Mouse (Mus musculus) CH12.LX (cell line): Measurements from ENCODE around the gene Rab19. TPM values are rescaled to one million over a fixed set of nuclear protein-coding genes. Genes with fewer than 3 reads are reported as not detected.

ENCODE experiments used
- DNase-seq: peaks from one replicate; pipeline ENCODE4 v3.0.0-alpha.2; 2013; ENCODE audit errors: extremely low read depth
- H3K27ac ChIP-seq: 2 replicates; pipeline ENCODE4 v1.5.1; 2012; ENCODE audit warnings: low read depth, mild to moderate bottlenecking, control low read depth, moderate library complexity; ENCODE audit not compliant: insufficient read depth
- H3K27me3 ChIP-seq: replicated peaks from 2 replicates; pipeline ENCODE3; 2012; ENCODE audit warnings: inconsistent platforms
- H3K36me3 ChIP-seq, 2 experiments: replicated peaks in 1 of 2; 2 replicates each; pipeline versions ENCODE3 to v1.6.1; 2012; ENCODE audit warnings: inconsistent platforms in 1 of 2, low read length in 1 of 2, mild to moderate bottlenecking in 1 of 2, mixed read lengths in 1 of 2, moderate library complexity in 1 of 2; ENCODE audit not compliant: control insufficient read depth in 1 of 2, insufficient read depth in 1 of 2
- H3K4me1 ChIP-seq, 2 experiments: 2 replicates each; pipeline ENCODE4 v1.6.1; 2012; ENCODE audit warnings: inconsistent platforms in 1 of 2, moderate library complexity in 1 of 2; ENCODE audit not compliant: insufficient read depth in 2 of 2, control insufficient read depth in 1 of 2
- H3K4me2 ChIP-seq: 2 replicates; pipeline ENCODE4 v1.6.1; 2012; ENCODE audit warnings: low read depth, mild to moderate bottlenecking, control low read depth; ENCODE audit not compliant: poor library complexity, insufficient read depth, severe bottlenecking
- H3K4me3 ChIP-seq, 3 experiments: fragments of 150-350 bp in 1 of 3; sonication (generic) in 1 of 3; replicated peaks in 1 of 3; 2 replicates each; pipeline versions ENCODE3 to v1.5.1; 2011 to 2012; ENCODE audit warnings: low read depth in 2 of 3, low read length in 2 of 3, mild to moderate bottlenecking in 2 of 3, moderate library complexity in 2 of 3, control low read depth in 1 of 3, improper control_type of control experiment in 1 of 3, inconsistent platforms in 1 of 3, mixed read lengths in 1 of 3; ENCODE audit not compliant: poor library complexity in 1 of 3
- H3K79me2 ChIP-seq: replicated peaks from 2 replicates; pipeline ENCODE4 v1.6.1; 2012; ENCODE audit warnings: mild to moderate bottlenecking, moderate library complexity; ENCODE audit not compliant: control insufficient read depth, poor library complexity, insufficient read depth, severe bottlenecking; ENCODE audit errors: extremely low read depth
- H3K9ac ChIP-seq: 2 replicates; pipeline ENCODE4 v1.6.1; 2012; ENCODE audit warnings: low read depth, mild to moderate bottlenecking, control low read depth, moderate library complexity; ENCODE audit not compliant: insufficient read depth
- H3K9me3 ChIP-seq: replicated peaks from 2 replicates; pipeline ENCODE3; 2012; ENCODE audit warnings: low read length, inconsistent platforms, mixed read lengths
- CHD2 ChIP-seq: IDR thresholded peaks from 2 replicates; pipeline ENCODE4 v1.6.1; 2011; ENCODE audit warnings: low read length, improper control_type of control experiment
- E2F4 ChIP-seq: IDR thresholded peaks from 2 replicates; pipeline ENCODE4 v1.6.1; 2011; ENCODE audit warnings: low read depth, low read length, improper control_type of control experiment; ENCODE audit not compliant: insufficient replicate concordance
- MAX ChIP-seq: IDR thresholded peaks from 2 replicates; pipeline ENCODE4 v1.6.1; 2011; ENCODE audit warnings: low read length, improper control_type of control experiment
- MYC ChIP-seq: IDR thresholded peaks from 2 replicates; pipeline ENCODE4 v1.6.1; 2011; ENCODE audit warnings: low read depth, mild to moderate bottlenecking, improper control_type of control experiment, low read length
- NRF1 ChIP-seq: IDR thresholded peaks from 2 replicates; pipeline ENCODE4 v1.6.1; 2014; ENCODE audit warnings: low read depth, mild to moderate bottlenecking, inconsistent platforms, low read length, improper control_type of control experiment, moderate library complexity
- PAX5 ChIP-seq: IDR thresholded peaks from 2 replicates; pipeline ENCODE4 v1.6.1; 2012; ENCODE audit warnings: low read length, inconsistent platforms, mixed read lengths
- POLR2AphosphoS2 ChIP-seq: IDR thresholded peaks from 2 replicates; pipeline ENCODE4 v1.6.1; 2011; ENCODE audit warnings: low read depth, low read length, improper control_type of control experiment
- RAD21 ChIP-seq: IDR thresholded peaks from 2 replicates; pipeline ENCODE4 v1.6.1; 2011; ENCODE audit warnings: low read depth, mild to moderate bottlenecking, low read length, improper control_type of control experiment, moderate library complexity
- SIN3A ChIP-seq: IDR thresholded peaks from 2 replicates; pipeline ENCODE4 v1.6.1; 2012; ENCODE audit warnings: low read length, improper control_type of control experiment, inconsistent platforms
- SMC3 ChIP-seq: IDR thresholded peaks from 2 replicates; pipeline ENCODE4 v1.6.1; 2011; ENCODE audit warnings: low read depth, low read length, improper control_type of control experiment
- TCF12 ChIP-seq: IDR thresholded peaks from 2 replicates; pipeline ENCODE4 v1.6.1; 2014; ENCODE audit warnings: low read depth, mild to moderate bottlenecking, inconsistent platforms, low read length, improper control_type of control experiment
- UBTF ChIP-seq: IDR thresholded peaks from 2 replicates; pipeline ENCODE4 v1.6.1; 2012; ENCODE audit warnings: low read depth, mild to moderate bottlenecking, inconsistent platforms, low read length, improper control_type of control experiment, moderate library complexity
- USF2 ChIP-seq: conservative IDR thresholded peaks from 2 replicates; pipeline ENCODE4 v1.6.1; 2011; ENCODE audit warnings: low read depth, low read length, improper control_type of control experiment
- ZC3H11A ChIP-seq: IDR thresholded peaks from 2 replicates; pipeline ENCODE4 v1.6.1; 2012; ENCODE audit warnings: low read depth, mild to moderate bottlenecking, inconsistent platforms, low read length, improper control_type of control experiment
- ZKSCAN1 ChIP-seq: IDR thresholded peaks from 2 replicates; pipeline ENCODE4 v1.6.1; 2012; ENCODE audit warnings: low read depth, inconsistent platforms, low read length, improper control_type of control experiment, borderline replicate concordance
- ZNF384 ChIP-seq: IDR thresholded peaks from 2 replicates; pipeline ENCODE4 v1.6.1; 2012; ENCODE audit warnings: low read depth, low read length, improper control_type of control experiment, inconsistent platforms
- dilution Hi-C: fragments of 300-500 bp; cut with MboI; formaldehyde crosslinking; loops from 2 replicates; pipeline ENCODE4 v1.14.3; 2020; ENCODE audit warnings: low sequenced_read_pairs; ENCODE audit not compliant: extremely low pct_unique_long_range_greater_than_20kb, extremely low pct_ligation_motif_present
- in situ Hi-C: fragments of 300-500 bp; cut with MboI; formaldehyde crosslinking; loops from 3 replicates; pipeline ENCODE4 v1.14.3; 2019; ENCODE audit warnings: low sequenced_read_pairs, low pct_ligation_motif_present, low pct_unique_long_range_greater_than_20kb, mixed read lengths
- polyA plus RNA-seq: library from polyadenylated mRNA; unstranded; fragments of >175 nt; gene quantifications from 2 replicates; pipeline ENCODE4 v1.2.1, GENCODE M21; 2012; ENCODE audit warnings: low read depth; ENCODE audit not compliant: insufficient read length
- total RNA-seq, 2 experiments: library from RNA; depleted of rRNA; stranded (reverse); fragments of 300-350 nt in 1 of 2; fragments of >200 nt in 1 of 2; gene quantifications; 2 replicates each; pipeline ENCODE4 v1.2.3; 2012 to 2014

Gene Rab19
- total and polyA plus RNA-seq, 3 experiments: 0.63 to 3.3 TPM; not detected in 1

- TF ChIP-seq SMC3: no peak
- dilution Hi-C loops: no loop called here
- Histone ChIP-seq H3K4me3 (no peak overlapping the region), H3K9me3 (no peaks in the 10 kb centered on the region), H3K79me2 (no peaks in the 10 kb centered on the region), H3K4me1 (peaks cover 0 to 25% of the 10 kb centered on the region in 2 experiments; a peak in 1 of 4 replicates), H3K27me3 (no peaks in the 10 kb centered on the region), H3K4me2 (no peak overlapping the region), H3K27ac (no peak overlapping the region), H3K9ac (no peak overlapping the region), H3K36me3 (peaks cover 35 to 66% of the 10 kb centered on the region in 2 experiments)
- no peak for DNase-seq
- in situ Hi-C loops: no loop called here
Observed at GRCm38 (mm10) chr6:39338359-39338758, 42.6 kb upstream of the Rab19 start.

- Histone ChIP-seq H3K4me2 (no peak overlapping the region), H3K4me1 (peaks cover 0 to 10% of the 10 kb centered on the region in 2 experiments; a peak in 1 of 4 replicates), H3K79me2 (no peaks in the 10 kb centered on the region), H3K27me3 (no peaks in the 10 kb centered on the region), H3K9ac (no peak overlapping the region), H3K27ac (no peak overlapping the region), H3K9me3 (no peaks in the 10 kb centered on the region), H3K36me3 (peaks cover 38 to 73% of the 10 kb centered on the region in 2 experiments), H3K4me3 (no peak overlapping the region)
- TF ChIP-seq MAX (no peak), NRF1 (no peak), E2F4 (no peak), USF2 (no peak), TCF12 (no peak), ZC3H11A (no peak), POLR2AphosphoS2 (no peak), CHD2 (no peak), ZNF384 (no peak), RAD21 (no peak), MYC (no peak), SIN3A (no peak), PAX5 (no peak), UBTF (no peak), ZKSCAN1 (no peak)
- dilution Hi-C loops (no loop called here), in situ Hi-C loops (loop anchor here (10.0 kb wide), 1 partner anchor 147 kb away; no protein-coding TSS in a partner anchor)
- DNase-seq: no peak
Observed at GRCm38 (mm10) chr6:39341798-39342197, 39.2 kb upstream of the Rab19 start.
